Mouse (Mus musculus): ENCODE data around the gene Babam2.
"Not testable (repeated sequence)": the region's sequence is repeated elsewhere in the genome, so short reads cannot be mapped to it uniquely, and the experiment has no call there.

Gene Babam2

DNA sequence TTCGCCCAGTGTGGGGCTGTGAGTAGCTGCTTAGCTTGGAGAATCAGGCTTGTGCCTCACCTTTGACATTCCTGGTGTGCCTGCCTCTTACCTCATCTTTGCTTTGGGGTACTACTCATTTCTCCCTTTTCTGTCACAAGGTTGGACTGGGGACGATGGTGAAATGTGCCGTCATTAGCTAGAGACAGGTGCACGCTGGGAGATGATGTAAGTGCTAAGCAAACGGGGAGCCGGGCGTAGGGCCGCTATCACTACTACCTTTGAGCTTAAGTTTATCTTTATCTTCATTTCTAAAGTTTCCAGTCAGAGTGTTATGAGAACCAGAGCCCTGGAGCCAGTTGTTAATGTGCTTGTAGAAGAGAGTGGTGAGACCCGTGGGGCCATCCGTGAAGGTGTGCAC lies 131.3 kb downstream of the Babam2 start:
- in situ Hi-C loops (cut with MboI, MseI) = no loop called here

DNA sequence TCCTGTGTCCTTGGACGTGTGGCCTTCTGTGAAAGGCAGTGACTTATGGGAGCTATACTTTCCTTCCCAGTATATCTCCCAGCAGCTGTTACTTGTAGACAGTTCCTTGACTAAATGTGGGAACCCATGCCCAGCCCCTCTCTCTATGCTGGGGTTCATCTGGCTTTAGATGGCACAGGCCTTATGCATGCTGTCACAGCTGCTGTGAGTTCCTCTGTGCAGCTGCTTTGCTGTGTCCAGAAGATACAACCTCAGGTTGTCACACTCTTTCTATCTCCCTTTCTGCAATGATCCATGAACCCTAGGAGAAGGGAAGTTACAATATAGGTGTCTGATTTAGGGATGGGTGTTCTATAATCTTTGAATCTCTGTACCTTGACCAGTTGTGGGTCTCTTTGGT lies 132.1 kb downstream of the Babam2 start:
- in situ Hi-C loops (cut with MboI, MseI) = no loop called here

DNA sequence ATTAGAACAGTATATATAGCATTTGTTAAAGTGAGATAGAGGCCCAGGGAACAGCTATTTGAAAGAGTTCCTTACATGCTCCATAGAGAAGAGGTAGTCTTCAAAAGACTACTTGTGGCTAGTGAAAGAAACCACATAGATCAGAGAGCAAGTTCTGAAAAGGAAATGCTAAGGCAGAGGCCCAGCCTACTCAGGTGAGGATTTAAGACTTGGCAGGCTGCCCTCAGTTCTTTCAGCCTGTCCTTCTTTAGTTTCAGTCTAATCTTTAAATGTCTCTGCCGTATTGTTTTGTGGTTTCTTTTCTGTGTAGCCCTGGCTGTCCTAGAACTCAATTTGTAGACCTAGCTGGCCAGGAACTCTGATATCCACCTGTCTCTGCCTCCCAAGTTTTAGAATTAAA lies 134.1 kb downstream of the Babam2 start:
- in situ Hi-C loops (cut with MboI, MseI) = no loop called here

DNA sequence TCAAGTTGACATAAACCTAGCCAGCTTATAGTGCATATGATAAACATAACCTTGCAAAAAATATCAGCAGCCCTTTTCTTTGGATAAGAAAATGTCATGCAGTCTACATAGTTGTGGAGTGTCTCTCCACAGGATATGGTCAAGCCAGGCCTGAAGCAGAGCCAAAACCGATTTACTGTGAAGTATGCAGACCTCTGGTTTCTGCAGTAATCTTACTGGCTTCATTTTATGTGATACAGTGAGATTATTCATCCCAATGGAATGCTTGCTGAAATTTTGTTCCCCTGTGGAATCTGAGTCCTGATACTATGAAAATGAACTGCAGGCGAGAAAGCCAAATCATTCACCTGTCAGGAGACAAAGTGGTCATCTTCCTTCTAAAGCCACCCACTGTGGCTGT lies 138.2 kb downstream of the Babam2 start:
- in situ Hi-C loops (cut with MboI, MseI) = no loop called here

DNA sequence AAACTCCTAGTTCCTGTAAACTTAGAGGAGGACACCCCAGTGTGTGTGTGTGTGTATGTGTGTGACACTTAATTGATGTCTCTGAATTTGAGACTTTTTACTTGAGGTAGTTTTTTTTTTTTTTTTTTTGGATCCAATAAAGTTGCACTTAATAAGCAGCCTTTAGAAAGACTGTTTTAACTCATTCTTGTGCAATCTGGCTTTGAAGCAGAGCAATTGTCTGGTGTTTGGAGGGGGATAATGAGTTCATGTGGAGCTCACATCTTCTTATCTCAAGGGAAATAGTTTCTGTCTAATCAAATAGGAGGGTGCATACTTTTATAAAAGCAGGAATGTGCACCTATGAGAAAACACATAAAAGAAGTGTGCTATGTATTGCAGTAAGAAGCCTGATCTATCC lies 142.5 kb downstream of the Babam2 start:
- in situ Hi-C loops (cut with MboI, MseI) = no loop called here

DNA sequence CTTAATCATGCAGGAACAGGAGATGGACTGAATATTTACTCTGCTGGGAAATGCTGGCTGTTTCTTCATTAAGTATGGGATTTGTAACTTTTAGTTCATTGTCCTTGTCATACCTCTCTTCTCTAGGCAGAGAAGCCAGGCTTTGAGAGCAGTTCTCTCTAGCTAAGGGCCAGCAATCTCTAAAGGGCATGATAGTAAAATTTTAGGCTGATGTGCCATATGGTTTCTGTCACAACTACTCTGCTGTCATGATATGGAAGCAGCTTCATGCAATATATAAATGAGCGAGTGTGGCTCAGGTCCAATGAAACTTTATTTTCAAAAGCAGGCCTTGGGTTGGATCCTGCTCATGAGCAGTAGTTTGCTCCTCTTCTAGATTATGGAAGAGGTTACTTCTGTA lies 142.9 kb downstream of the Babam2 start:
- in situ Hi-C loops (cut with MboI, MseI) = no loop called here

DNA sequence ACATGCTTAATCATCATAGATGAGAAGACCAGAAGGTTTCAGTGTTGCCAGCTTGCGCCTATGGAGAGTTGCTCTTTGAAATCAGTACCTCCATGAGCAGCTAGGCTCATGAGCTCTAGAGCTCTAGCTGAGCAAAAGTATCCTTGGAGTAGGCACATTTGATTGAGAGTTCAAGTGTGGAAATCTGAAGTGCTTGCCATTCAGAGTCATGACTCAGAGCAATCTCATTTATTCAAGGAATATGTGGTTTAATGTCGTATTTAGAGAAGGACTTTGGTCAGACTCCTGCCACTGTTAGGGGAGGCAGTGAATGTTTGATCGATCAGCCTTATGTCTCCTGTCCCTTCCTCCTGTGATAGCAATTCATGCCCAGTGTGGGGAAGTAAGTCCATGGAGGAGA lies 147.4 kb downstream of the Babam2 start:
- in situ Hi-C loops (cut with MboI, MseI) = no loop called here

DNA sequence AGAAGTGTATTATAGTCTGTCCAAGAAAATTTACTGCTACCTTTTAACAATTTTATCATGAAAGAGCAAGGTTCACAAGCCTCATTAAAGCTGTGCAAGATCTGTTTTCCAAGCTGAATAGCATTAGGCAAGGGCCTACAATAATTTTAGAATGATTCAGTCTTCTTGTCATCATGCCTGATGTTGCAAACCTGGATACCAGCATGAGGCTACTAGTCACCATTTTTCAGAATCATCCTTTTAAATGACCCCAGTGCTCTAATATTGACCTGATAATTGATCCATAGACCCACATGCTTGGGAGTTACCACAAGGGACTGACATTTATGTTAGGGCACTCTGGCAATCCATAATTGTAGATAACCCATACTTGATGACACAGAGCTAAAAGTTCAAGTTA lies 149.5 kb downstream of the Babam2 start:
- in situ Hi-C loops (cut with MboI, MseI) = no loop called here

DNA sequence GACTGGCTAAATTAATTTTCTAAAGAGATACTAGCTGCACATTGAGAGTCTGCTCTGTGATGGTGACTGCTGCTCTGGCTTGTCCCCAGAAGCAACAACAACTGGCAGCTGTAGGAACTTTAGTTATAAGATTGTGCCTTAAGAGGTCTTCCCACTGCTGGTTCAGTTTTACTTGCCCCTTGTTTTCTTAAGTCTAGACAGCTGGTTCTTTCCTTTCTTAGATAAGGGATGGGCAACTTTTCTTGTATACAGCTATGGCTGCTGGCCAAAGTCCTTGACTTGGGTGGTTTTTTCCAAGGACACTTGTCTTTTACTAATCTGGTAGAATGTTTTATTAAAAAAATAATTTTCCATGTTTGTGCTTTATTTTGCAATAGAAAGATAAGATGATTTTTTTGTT lies 151.5 kb downstream of the Babam2 start:
- in situ Hi-C loops (cut with MboI, MseI) = no loop called here

DNA sequence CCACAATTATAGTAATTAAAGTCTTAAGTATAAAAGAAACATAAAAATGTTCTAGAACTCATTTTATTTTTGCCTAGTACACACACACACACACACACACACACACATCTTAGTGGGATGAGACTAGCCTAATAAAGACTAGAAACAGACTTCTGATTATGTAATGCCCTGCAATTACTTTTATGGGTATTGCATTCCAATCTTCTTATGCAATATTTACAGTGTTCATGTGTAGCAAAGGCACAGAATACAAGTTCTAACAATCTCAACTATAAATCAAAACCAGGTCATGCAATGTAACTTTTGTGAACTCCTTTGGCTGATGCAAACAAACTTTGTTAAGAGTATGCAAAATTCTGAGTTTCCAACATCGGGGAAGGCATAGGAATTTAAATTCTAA lies 155.3 kb downstream of the Babam2 start:
- in situ Hi-C loops (cut with MboI, MseI) = no loop called here

DNA sequence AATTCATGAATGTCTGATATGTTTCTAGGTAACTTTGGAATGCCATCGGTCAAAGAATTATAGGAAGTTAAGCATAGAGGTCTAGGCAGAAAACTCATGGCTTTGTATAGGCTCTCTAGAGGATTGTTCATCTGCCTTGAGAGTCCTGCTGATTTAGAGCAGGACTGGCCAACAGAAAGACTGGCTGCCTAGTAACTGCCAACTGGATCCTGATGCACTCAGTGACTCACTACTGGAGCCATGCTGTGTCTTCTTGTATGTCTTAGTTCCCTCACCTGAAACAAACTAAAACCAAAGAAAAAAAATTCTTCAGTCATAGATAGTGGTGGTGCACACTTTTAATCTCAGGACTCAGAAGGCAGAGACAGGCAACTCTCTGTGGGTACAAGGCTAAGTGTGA lies 156.3 kb downstream of the Babam2 start:
- in situ Hi-C loops (cut with MboI, MseI) = no loop called here

DNA sequence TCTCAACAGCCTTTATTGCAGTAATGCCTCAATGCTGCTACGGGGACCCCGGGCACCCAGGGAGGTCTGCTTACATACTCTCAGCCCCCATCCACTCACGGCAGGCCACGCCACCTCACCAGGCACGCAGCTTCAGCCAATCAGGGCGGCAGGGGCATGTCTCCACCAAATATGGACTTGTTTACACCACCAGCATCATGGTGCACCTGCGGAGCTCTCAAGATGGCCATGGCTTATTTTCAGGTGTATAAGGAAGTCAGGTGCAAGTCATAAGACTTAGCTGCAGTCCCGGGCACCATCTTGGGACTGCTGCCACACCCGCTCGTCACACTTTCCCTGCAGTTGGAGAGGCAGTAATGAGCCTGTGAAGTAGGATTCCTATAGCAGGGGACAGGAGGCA lies 161.4 kb downstream of the Babam2 start:
- in situ Hi-C loops (cut with MboI, MseI) = not testable (repeated sequence)

DNA sequence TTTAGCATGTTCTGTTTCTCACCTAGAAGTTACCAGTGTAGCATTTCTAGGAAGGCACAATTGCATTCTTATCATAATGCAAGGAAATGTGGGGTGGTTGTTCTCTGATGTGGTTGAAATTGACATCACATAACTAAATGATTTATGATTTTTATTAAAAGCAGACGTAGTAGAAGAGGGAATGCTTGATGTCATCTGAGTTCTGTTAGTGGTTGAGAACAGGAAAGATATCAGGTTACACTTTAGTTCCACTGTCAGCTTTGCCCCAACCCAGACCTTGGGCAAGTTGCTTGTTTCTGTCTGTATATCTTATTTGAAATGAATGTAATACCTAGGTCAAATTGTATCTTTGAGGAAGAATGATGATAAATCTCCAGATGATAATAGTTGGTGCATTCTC lies 162.9 kb downstream of the Babam2 start:
- in situ Hi-C loops (cut with MboI, MseI) = no loop called here

DNA sequence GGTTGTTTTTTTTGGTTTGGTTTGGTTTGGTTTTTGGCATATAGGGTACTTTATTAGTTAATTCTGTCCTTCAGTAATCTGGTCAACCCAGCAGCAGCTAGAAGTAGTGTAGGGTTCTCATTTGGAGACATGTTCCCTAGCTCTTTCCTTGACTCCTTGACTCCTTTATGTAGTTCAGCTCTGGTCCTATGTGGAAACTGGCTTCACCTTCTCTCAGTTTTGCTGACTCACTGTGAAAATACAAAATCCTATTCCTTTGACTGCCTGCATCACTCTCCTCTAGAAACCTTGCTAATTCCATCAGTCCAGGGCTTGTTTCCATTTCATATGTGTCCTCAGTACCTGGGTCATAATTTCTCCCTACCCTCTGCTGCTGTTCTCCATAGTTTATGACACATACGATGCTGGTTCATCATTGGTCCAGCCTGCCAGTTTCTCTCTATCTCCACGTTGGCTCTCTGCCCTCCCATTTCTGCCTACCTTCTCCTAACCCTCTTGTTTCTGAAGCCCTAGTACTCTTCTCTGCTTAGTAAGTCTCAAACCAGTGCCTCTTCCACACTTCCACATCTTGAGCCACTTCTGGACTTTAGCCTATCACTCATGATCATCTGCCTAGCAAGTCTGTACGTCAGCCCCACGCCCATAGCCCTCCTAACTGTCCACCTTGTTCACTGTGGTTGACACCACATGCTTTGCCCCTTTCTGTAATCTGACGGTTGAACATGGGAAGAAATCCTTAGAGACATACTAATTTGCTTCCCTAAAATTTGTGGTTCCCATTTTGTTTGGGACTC lies 163.5 kb downstream of the Babam2 start:
- in situ Hi-C loops (cut with MboI, MseI) = no loop called here

DNA sequence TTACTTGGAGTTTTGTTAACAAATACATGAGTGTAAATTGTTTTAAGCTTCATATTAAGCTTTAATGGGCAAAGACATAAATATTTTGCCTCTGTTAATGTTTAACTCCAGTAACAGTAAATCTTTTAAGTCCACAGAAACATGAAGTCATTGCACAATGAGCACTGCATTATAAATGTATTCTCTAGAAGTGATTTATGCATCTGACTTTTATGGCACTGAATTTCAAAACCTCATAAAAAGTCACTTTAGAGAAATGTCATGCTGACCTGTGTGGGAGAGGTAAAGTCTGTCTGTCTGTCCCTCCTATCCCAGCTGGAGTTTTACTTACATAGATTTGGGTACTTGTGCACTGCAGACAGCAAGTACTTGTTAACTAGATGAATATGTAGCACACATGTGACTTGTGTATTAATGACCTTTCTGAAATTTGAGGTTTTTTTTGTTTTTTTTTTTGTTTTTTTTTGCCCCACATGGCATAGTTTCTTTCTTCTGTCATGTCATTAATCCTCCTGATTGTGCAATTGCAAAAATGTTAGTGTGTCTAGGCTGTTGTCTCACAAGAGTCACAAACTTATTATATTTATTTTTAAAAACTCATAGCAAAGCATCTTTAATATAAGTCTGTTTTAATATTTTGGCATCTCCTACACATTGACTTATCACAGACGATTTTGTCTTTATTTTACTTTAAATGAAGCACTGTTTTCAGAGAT lies 165.4 kb downstream of the Babam2 start:
- in situ Hi-C loops (cut with MboI, MseI) = no loop called here

DNA sequence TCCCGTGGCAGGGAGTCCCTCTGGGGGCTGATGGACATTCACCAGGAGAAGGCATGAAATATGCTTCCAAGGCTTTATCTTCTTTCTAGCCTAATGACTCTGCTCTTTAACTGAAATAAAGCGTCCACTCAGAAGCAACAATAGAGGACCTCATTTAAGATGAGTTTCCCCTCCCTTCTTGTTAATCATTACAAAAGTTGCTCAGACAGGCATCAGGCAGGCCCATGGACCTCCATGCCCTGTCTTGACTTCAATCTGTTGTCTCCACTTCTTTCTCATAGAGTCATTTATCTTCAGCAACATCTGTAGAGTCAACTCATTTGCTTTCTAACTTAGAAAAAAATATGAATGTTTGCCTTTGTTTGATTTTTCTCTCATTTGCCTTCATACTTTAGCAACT lies 166.6 kb downstream of the Babam2 start:
- in situ Hi-C loops (cut with MboI, MseI) = no loop called here

DNA sequence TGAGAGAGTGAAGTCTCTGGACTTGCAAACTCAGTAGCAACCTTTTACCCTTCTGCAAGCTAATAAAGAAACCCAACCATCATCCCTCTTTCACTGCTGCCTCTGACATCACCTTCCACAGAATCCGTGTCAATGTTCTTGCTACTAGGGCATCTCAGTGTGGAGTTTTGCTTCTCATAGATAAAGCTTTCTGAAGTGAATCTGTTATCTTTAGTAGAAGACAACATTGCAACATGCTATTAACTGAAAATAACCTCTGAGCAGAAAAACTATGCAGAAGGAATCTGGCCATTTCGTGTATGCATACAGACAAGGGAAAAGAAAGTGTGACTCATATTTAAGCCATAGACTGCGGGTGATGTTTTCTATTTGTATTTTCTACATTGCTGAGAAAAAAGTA lies 168.6 kb downstream of the Babam2 start:
- in situ Hi-C loops (cut with MboI, MseI) = no loop called here

DNA sequence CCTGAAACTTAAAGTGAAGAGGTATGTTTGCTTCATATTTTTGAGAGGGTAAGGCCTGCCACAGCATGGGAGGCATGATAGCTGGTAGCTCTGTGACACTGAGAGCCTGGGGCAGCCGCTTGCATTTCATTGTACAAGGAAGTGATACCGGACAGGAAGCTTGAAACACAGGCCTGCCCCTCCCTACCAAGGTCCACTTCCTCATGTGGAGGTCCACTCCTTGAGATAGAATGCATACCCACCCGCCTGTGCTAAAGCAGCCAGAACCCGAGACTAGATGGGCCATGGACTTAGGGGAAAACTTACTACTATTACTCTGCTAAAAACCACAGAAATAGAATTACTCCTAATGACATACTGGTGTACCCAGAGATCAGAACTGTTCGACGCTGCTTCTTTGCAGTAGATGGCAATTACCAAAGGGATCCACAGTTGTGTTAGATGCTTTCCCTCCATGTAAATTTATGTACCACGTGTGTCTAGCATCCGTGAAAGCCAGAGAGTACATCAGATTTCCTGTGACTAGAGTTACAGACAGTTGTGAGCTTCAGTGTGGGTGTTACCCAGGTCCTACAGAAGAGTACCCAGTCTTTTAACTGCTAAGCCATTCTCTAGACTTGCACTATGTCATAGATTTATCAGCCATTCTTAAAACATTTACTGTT lies 173.5 kb downstream of the Babam2 start:
- in situ Hi-C loops (cut with MboI, MseI) = no loop called here

DNA sequence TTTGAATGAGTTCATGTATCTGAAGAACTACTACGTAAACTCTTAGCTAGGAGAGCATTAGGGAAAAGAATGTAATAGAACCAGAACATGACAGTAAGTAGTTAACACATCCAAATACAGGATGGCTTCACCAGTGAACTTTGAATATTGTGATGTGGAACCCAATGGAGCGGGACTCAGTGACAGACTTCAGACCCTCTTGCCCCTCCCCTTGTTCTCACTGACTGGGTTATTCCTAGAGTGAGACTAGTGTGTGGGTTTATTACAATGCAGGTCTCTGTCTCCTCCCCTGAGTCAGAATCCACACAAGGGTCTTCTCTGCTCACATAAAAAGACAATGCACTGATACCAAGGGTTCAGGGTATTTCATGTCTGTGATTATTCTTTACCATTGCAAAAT lies 175.8 kb downstream of the Babam2 start:
- in situ Hi-C loops (cut with MboI, MseI) = no loop called here

DNA sequence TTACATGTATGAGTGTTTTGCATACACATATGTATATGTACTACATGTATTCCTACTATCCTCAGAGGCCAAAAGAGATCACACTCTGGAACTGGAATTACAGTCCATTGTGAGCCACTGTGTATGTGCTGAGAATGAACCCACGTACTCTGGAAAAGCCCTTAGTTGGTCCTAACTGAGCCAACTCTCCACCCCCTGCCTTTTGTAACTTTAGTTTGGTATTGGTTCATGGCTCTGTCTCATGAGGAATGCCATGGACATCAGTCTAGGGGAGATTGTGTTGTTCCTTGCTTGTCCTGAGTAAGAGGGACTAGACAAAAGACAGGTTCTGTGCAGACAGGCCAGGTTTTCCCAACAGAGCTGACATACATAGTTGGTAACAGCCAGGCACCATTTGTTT lies 177.1 kb downstream of the Babam2 start:
- in situ Hi-C loops (cut with MboI, MseI) = no loop called here

DNA sequence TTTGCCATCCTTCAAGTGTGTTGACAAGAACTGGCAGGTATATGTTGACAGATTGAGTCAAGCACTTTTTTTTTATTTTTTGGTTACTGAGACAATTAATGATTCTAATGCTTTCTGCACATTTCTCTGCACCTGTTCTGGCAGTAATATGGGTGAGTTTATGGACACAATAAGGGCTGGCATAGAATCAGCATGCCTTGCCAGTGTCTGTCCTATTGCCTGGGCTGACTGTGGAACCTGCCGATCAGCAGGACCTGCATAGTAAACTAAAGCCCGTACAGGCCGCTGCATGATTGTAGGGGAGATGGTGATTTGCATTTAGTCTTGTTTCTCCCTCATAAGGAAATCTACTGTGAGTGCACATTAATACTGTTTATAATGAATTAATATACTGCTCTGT lies 178.0 kb downstream of the Babam2 start:
- in situ Hi-C loops (cut with MboI, MseI) = no loop called here

DNA sequence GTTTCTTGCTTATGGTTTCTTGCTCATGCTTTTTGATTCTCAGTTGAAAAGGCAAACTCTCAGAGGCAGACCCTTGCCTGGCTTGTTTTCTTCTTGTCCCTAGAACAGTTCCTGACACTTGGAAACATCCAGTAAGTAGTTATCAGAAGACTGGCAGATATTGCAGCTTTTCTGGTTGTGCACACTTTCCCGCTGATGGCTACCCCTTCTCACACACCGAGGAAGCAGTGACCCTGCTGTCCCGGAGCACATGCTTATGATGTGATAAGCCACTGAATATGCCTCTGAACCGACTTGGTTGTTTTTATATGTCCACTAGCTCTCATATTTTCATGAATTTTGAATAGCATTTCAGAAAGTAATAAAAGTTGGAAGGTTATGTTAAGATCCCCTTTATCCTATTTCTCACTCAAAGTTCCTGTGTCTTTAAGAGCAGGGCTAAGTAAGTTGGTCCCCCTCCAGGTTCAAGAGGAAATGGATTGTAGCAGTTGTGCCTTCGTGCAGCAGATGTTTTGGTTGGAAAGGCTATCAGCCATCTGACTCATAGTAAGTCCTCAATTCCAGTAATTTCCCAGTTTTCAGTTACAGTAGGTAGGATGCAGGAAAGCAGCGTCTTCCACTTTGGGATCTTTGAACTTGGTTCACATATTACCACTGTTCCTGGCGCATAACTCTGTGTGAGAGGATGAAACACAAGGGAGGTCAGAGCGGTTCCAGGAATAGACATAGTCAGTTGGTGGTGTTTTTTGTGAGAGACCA lies 178.9 kb downstream of the Babam2 start:
- in situ Hi-C loops (cut with MboI, MseI) = no loop called here

All from T-helper 1 cell (primary cell).